Mouse (Mus musculus) monocyte, adult 5-6 weeks (primary cell): ENCODE results near the gene Vmo1. TPM values are rescaled to one million over a fixed set of nuclear protein-coding genes. Genes with fewer than 3 reads are reported as not detected.
"Not testable (repeated sequence)": the region's sequence is repeated elsewhere in the genome, so short reads cannot be mapped to it uniquely, and the experiment has no call there.

Experiments
- ATAC-seq: fragments of 153-309, 156-312 bp; replicated peaks from 2 replicates; pipeline ENCODE4 v1.8.0; 2017; ENCODE audit warnings: mild to moderate bottlenecking; ENCODE audit not compliant: low TSS enrichment, insufficient number of reproducible peaks, severe bottlenecking, poor library complexity, low FRiP score
- total RNA-seq: library from RNA; stranded (forward); fragments of 200-1000, 200-491, 200-594 nt; gene quantifications from 3 replicates; pipeline ENCODE4 v1.2.3, GENCODE M21; 2017

Gene Vmo1
- total RNA-seq, 1 experiment from 2014 or later = not detected

GRCm38 (mm10) chr11:70489138-70489537 lies 25.3 kb downstream of the Vmo1 start:
- no peak for ATAC-seq

GRCm38 (mm10) chr11:70487816-70488215 lies 26.6 kb downstream of the Vmo1 start:
- ATAC-seq = no peak

- no peak for ATAC-seq
Observed at GRCm38 (mm10) chr11:70485498-70485897, 28.9 kb downstream of the Vmo1 start.

- ATAC-seq = no peak
Observed at GRCm38 (mm10) chr11:70474872-70475534, 39.4 kb downstream of the Vmo1 start.

GRCm38 (mm10) chr11:70473291-70473690 lies 41.1 kb downstream of the Vmo1 start:
- not testable (repeated sequence) for ATAC-seq

GRCm38 (mm10) chr11:70472716-70473115 lies 41.7 kb downstream of the Vmo1 start:
- no peak for ATAC-seq

- ATAC-seq = no peak
Observed at GRCm38 (mm10) chr11:70469764-70470163, 44.7 kb downstream of the Vmo1 start.

GRCm38 (mm10) chr11:70467902-70468619 lies 46.4 kb downstream of the Vmo1 start:
- ATAC-seq = peak; percentile 57

- no peak for ATAC-seq
Observed at GRCm38 (mm10) chr11:70465824-70466223, 48.6 kb downstream of the Vmo1 start.

- ATAC-seq = no peak
Observed at GRCm38 (mm10) chr11:70465211-70465610, 49.2 kb downstream of the Vmo1 start.

GRCm38 (mm10) chr11:70463970-70464369 lies 50.4 kb downstream of the Vmo1 start:
- ATAC-seq = no peak

Other genes with a start within 250 kb of the Vmo1 start
- 2.5 TPM in 1 of 3 replicates, not detected in the others for gene Alox12e, start 192.0 kb downstream of the Vmo1 start, total RNA-seq
- gene Alox15, start 162.6 kb downstream of the Vmo1 start, total RNA-seq = 1.6 to 43.2 TPM (median 41.4 TPM) in 3 replicates
- 1.6 to 4.9 TPM (median 2.1 TPM) in 3 replicates for gene Pelp1, start 104.6 kb downstream of the Vmo1 start, total RNA-seq
- 94.2 to 148 TPM (median 113 TPM) in 3 replicates for gene Arrb2, start 82.0 kb downstream of the Vmo1 start, total RNA-seq
- gene Med11, start 62.7 kb downstream of the Vmo1 start, total RNA-seq = 37.7 to 56.2 TPM (median 52.1 TPM) in 3 replicates
- gene Zmynd15, start 55.2 kb downstream of the Vmo1 start, total RNA-seq = 0.21 TPM in 1 of 3 replicates, not detected in the others
- 1.6 to 3.5 TPM (median 2.8 TPM) in 3 replicates for gene Cxcl16, start 54.6 kb downstream of the Vmo1 start, total RNA-seq
- not detected in 3 replicates for gene Tm4sf5, start 9.4 kb downstream of the Vmo1 start, total RNA-seq
- gene Gltpd2, start 4.6 kb upstream of the Vmo1 start, total RNA-seq = not detected in 3 replicates
- gene Psmb6, start 10.8 kb upstream of the Vmo1 start, total RNA-seq = 181 to 224 TPM (median 209 TPM) in 3 replicates
- not detected in 3 replicates for gene Gm40193, start 18.3 kb upstream of the Vmo1 start, total RNA-seq
- 5.1 to 22.0 TPM (median 11.1 TPM) in 3 replicates for gene Pld2, start 25.4 kb upstream of the Vmo1 start, total RNA-seq
- 50.8 to 81.3 TPM (median 55.8 TPM) in 3 replicates for gene Mink1, start 48.3 kb upstream of the Vmo1 start, total RNA-seq
- not detected in 3 replicates for gene 4930544D05Rik, start 101.2 kb upstream of the Vmo1 start, total RNA-seq
- gene Chrne, start 104.6 kb upstream of the Vmo1 start, total RNA-seq = 2.1 to 17.4 TPM (median 5.5 TPM) in 3 replicates
- gene Gp1ba, start 124.5 kb upstream of the Vmo1 start, total RNA-seq = 0.57 to 3.3 TPM in 2 of 3 replicates, not detected in the other
- gene Rnf167, start 132.6 kb upstream of the Vmo1 start, total RNA-seq = 89.4 to 129 TPM (median 90.9 TPM) in 3 replicates
- 41.1 to 62.6 TPM (median 43.5 TPM) in 3 replicates for gene Slc25a11, start 132.9 kb upstream of the Vmo1 start, total RNA-seq
- 527 to 871 TPM (median 568 TPM) in 3 replicates for gene Pfn1, start 140.0 kb upstream of the Vmo1 start, total RNA-seq
- 236 to 452 TPM (median 414 TPM) in 3 replicates for gene Eno3, start 142.6 kb upstream of the Vmo1 start, total RNA-seq
- gene Spag7, start 154.8 kb upstream of the Vmo1 start, total RNA-seq = 49.1 to 78.2 TPM (median 76.7 TPM) in 3 replicates
- gene Camta2, start 173.5 kb upstream of the Vmo1 start, total RNA-seq = 8.9 to 20.6 TPM (median 15.7 TPM) in 3 replicates
- 0.53 TPM in 1 of 3 replicates, not detected in the others for gene Inca1, start 185.5 kb upstream of the Vmo1 start, total RNA-seq
- gene Kif1c, start 185.9 kb upstream of the Vmo1 start, total RNA-seq = 27.3 to 30.6 TPM (median 30.3 TPM) in 3 replicates
- 2.1 to 6.5 TPM (median 2.1 TPM) in 3 replicates for gene Zfp3, start 249.6 kb upstream of the Vmo1 start, total RNA-seq